Mouse (Mus musculus) stomach, embryonic 16.5 days (tissue): Measurements from ENCODE around the gene Vstm5. TPM values are rescaled to one million over a fixed set of nuclear protein-coding genes. Genes with fewer than 3 reads are reported as not detected.

Experiments
- ATAC-seq: fragments of 200-750 bp; cut with Nextera tagmentation; 2 replicates; pipeline ENCODE4 v1.8.0; 2017; ENCODE audit warnings: moderate number of reproducible peaks, moderate TSS enrichment; ENCODE audit not compliant: insufficient read depth, low FRiP score
- H3K27ac ChIP-seq: fragments of 300-500 bp; sonication (generic); 2 replicates; pipeline ENCODE4 v1.5.1; 2014; ENCODE audit warnings: low read length
- H3K27me3 ChIP-seq: fragments of 300-500 bp; sonication (generic); 2 replicates; pipeline ENCODE4 v1.6.1; 2014; ENCODE audit warnings: low read length, control low read depth, mixed read lengths; ENCODE audit not compliant: control insufficient read depth, insufficient read depth
- H3K36me3 ChIP-seq: fragments of 300-500 bp; sonication (generic); 2 replicates; pipeline ENCODE4 v1.6.1; 2014; ENCODE audit warnings: low read length; ENCODE audit not compliant: control insufficient read depth, insufficient read depth
- H3K4me1 ChIP-seq: fragments of 300-500 bp; sonication (generic); 2 replicates; pipeline ENCODE4 v1.6.1; 2014; ENCODE audit warnings: low read length, control low read depth, mixed read lengths; ENCODE audit not compliant: control insufficient read depth, insufficient read depth
- H3K4me2 ChIP-seq: fragments of 300-500 bp; sonication (generic); 2 replicates; pipeline ENCODE4 v1.6.1; 2014; ENCODE audit warnings: low read depth, low read length, mixed read lengths
- H3K4me3 ChIP-seq: fragments of 300-500 bp; sonication (generic); replicated peaks from 2 replicates; pipeline ENCODE4 v1.5.1; 2014; ENCODE audit warnings: mild to moderate bottlenecking, low read length
- H3K9ac ChIP-seq: fragments of 300-500 bp; sonication (generic); 2 replicates; pipeline ENCODE4 v1.6.1; 2014; ENCODE audit warnings: low read length
- H3K9me3 ChIP-seq: fragments of 300-500 bp; sonication (generic); replicated peaks from 2 replicates; pipeline ENCODE4 v1.6.1; 2016; ENCODE audit warnings: low read length, control low read depth; ENCODE audit not compliant: control insufficient read depth
- WGBS: fragments of 180-500 bp; shearing (Covaris S2); extraction: QIAGEN DNeasy Blood & Tissue Kit; methylation state at CpG from one replicate; pipeline ENCODE4 v1.1.7; 2014; 5-methylcytosine and 5-hydroxymethylcytosine counted together
- polyA plus RNA-seq: library from polyadenylated mRNA; unstranded; fragments of >200 nt; fragmentation: Nextera tagmentation; extraction: Ambion mirVana; gene quantifications from 2 replicates; pipeline ENCODE4 v1.2.1, GENCODE M21; 2015

Gene Vstm5
- polyA plus RNA-seq, 1 experiment from 2014 or later = 7.4 TPM

GRCm38 (mm10) chr9:15235986-15236385 lies 2.9 kb upstream of the Vstm5 start:
- no peak for ATAC-seq
- no peaks in the 10 kb centered on the region for H3K36me3 ChIP-seq
- no peak overlapping the region for H3K4me2 ChIP-seq
- H3K4me1 ChIP-seq = no peaks in the 10 kb centered on the region
- H3K9me3 ChIP-seq = no peaks in the 10 kb centered on the region
- 0 out of 2 replicates have a peak, but pooled peaks cover 4% of the 10 kb centered on the region for H3K27me3 ChIP-seq
- H3K9ac ChIP-seq = no peak overlapping the region
- 88% methylated on average over 3 of the region's 3 CpGs for WGBS
- no peak overlapping the region for H3K4me3 ChIP-seq
- no peak overlapping the region for H3K27ac ChIP-seq

DNA sequence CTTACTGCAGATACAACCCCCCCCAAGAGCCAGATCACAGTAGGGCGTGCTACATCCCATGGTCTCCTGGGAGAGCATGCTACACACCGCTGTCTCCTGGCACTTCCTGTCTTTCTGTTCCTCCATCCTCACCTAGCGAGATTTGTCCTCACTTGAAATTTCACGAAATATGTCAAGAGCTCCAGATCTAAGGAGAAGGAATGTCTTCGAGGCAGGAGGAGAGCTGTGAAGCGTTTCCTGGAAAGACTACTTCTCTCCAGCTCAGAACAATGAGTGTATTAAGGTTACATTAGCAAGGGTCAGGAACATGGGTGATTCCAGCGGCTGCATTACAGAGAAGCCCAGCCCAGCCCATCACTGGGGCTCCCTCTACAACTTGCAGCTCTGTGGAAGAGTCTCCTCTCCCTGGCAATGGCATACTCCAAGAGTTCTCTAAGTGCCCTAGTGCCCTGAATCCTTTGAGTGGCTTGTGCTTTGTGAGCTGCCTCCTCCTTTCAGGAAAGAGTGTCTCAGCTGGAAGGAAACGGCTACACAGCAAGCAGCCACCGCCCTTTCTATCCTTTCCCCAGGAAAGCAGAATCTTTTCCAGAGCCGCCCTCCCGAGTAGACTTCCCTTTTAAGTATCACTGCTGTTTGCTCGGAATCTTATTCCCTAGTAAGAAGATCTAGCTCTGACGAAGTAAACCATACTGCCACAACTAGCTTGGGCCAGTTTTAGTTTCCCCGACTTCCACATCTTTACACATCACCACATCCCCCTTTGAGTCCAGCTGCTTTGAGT lies 1.1 kb upstream of the Vstm5 start:
- Histone ChIP-seq H3K9me3 (no peaks in the 10 kb centered on the region), H3K4me1 (no peaks in the 10 kb centered on the region), H3K9ac (no peak overlapping the region), H3K4me3 (no peak overlapping the region), H3K27ac (peak overlapping the region; percentile 4; the same call in 1 of the 2 replicates), H3K36me3 (no peaks in the 10 kb centered on the region), H3K4me2 (no peak overlapping the region), H3K27me3 (0 out of 2 replicates have a peak, but pooled peaks cover 4% of the 10 kb centered on the region)
- no peak for ATAC-seq
- WGBS = 48% methylated on average over 14 of the region's 14 CpGs

DNA sequence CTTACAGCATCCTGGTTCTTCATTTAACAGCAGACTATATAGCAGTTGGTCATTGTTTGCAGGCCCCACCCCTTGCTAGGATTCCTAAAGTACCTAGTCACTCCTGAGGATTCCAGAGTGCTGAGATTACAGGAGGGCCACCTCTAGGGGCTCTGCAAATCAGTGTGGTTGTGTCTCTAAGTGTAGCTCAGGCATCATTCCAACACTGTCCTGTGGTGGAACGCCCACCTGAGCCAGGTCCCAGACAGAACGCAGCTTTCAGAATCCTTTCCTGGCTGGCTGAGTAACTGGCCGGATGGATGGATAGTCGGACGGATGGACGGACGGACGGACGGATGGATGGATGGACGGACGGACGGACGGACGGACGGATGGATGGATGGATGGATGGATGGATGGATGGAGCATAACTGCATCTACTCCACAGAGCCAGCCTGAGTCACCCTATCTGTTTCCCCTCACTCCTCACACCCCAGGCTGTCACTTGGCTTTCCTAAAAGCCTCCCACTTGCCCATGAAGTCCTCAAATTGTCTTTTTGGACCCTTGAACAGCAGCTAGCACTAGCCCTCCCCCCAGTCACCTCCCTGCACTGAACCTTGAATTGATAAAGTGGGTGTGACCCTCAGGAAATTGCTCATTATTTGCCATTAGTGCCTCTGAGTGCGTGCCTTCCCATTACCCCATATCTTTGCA lies 401 bp upstream of the Vstm5 start:
- Histone ChIP-seq H3K4me2 (peak overlapping the region; percentile 87), H3K4me3 (peak overlapping the region; percentile 56), H3K27me3 (0 out of 2 replicates have a peak, but pooled peaks cover 4% of the 10 kb centered on the region), H3K4me1 (no peaks in the 10 kb centered on the region), H3K9ac (peak overlapping the region; percentile 79), H3K36me3 (no peaks in the 10 kb centered on the region), H3K9me3 (no peaks in the 10 kb centered on the region), H3K27ac (peak overlapping the region; percentile 60; the same call in 1 of the 2 replicates)
- peak; percentile 43; the same call in 1 of the 2 replicates for ATAC-seq
- 56% methylated on average over 16 of the region's 16 CpGs for WGBS

GRCm38 (mm10) chr9:15240006-15240405 lies 1.2 kb downstream of the Vstm5 start:
- no peak for ATAC-seq
- Histone ChIP-seq H3K4me3 (peak overlapping the region; percentile 56; the same call in 1 of the 2 replicates), H3K9ac (no peak overlapping the region), H3K4me1 (no peaks in the 10 kb centered on the region), H3K36me3 (no peaks in the 10 kb centered on the region), H3K9me3 (no peaks in the 10 kb centered on the region), H3K27ac (no peak overlapping the region), H3K27me3 (0 out of 2 replicates have a peak, but pooled peaks cover 4% of the 10 kb centered on the region), H3K4me2 (peak overlapping the region; percentile 87)
- 91% methylated on average over 6 of the region's 6 CpGs for WGBS

- H3K27me3 ChIP-seq = 0 out of 2 replicates have a peak, but pooled peaks cover 4% of the 10 kb centered on the region
- H3K36me3 ChIP-seq = no peaks in the 10 kb centered on the region
- no peaks in the 10 kb centered on the region for H3K4me1 ChIP-seq
- WGBS = 63% methylated on average over 6 of the region's 6 CpGs
- H3K9ac ChIP-seq = no peak overlapping the region
- ATAC-seq = no peak
- H3K9me3 ChIP-seq = no peaks in the 10 kb centered on the region
- H3K27ac ChIP-seq = no peak overlapping the region
- no peak overlapping the region for H3K4me3 ChIP-seq
- no peak overlapping the region for H3K4me2 ChIP-seq
These were observed 2.2 kb downstream of the Vstm5 start for GRCm38 (mm10) chr9:15240863-15241595.

DNA sequence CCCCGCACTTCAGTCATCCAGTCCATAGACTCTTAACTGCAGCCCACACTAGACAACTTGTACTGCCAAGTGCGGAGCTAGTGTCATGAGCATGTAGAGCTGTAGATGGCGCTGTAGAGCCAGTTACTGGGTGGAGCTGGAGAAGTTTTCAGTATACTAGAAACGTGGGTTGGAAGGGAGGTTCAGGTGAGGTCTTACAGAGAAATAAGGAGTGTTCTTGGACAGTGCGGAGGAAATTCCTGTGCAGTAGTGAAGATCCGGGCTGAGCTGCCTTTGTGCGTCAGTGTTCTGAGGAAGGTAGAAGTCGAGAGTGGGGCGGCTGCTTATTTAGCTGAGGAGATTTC lies 2.7 kb downstream of the Vstm5 start:
- peak; percentile 21; the same call in 1 of the 2 replicates for ATAC-seq
- H3K27me3 ChIP-seq = 0 out of 2 replicates have a peak, but pooled peaks cover 4% of the 10 kb centered on the region
- no peak overlapping the region for H3K4me2 ChIP-seq
- no peak overlapping the region for H3K4me3 ChIP-seq
- no peaks in the 10 kb centered on the region for H3K9me3 ChIP-seq
- WGBS = 39% methylated on average over 9 of the region's 9 CpGs
- H3K9ac ChIP-seq = no peak overlapping the region
- no peaks in the 10 kb centered on the region for H3K4me1 ChIP-seq
- H3K36me3 ChIP-seq = no peaks in the 10 kb centered on the region
- peak overlapping the region; percentile 47; the same call in 1 of the 2 replicates for H3K27ac ChIP-seq

- 87% methylated on average over 1 of the region's 1 CpGs for WGBS
- H3K4me1 ChIP-seq = no peaks in the 10 kb centered on the region
- no peaks in the 10 kb centered on the region for H3K9me3 ChIP-seq
- H3K9ac ChIP-seq = no peak overlapping the region
- H3K27ac ChIP-seq = no peak overlapping the region; the same call in 1 of the 2 replicates
- no peak for ATAC-seq
- H3K4me2 ChIP-seq = no peak overlapping the region
- no peaks in the 10 kb centered on the region for H3K36me3 ChIP-seq
- H3K27me3 ChIP-seq = 0 out of 2 replicates have a peak, but pooled peaks cover 4% of the 10 kb centered on the region
- H3K4me3 ChIP-seq = no peak overlapping the region
These were observed 3.3 kb downstream of the Vstm5 start for GRCm38 (mm10) chr9:15242130-15242529.

DNA sequence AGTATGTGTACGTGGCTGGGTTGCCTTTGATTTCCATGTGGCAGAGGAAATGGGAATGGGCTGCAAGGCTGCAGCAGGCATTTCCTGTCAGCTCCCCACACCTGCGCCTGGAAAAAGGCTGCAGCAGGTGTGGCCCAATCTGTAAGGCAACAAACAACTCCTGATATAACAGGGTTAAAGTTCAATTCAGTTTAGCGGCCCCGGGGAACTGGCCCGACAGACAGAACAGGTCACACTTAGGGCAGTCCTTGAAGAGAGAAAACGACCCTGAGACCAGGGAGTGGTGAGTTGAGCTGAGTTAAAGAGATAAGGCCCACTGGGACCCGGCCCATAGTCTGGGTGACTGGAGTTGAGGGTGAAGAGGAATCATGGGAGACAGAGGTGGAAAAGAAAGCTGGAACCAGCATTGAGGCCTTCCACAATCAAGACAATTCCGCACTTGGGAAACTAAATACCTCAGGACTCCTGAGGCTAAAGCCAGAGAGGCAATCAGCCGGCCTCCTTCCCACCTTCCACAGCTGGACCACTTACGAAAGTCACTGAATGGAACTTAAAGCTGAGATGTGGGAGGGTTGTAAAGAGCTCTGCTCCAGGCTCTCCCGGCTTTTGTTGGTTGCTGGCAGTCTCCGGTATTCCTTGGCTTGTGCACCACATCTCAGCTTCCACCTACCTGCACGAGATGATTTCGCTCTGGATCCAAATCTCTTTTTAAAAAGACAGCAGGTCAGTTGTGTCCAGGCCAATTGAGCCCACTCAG lies 6.7 kb downstream of the Vstm5 start:
- no peaks in the 10 kb centered on the region for H3K27me3 ChIP-seq
- no peak overlapping the region for H3K9ac ChIP-seq
- WGBS = 57% methylated on average over 14 of the region's 14 CpGs
- ATAC-seq = peak; percentile 75; the same call in 1 of the 2 replicates
- H3K4me1 ChIP-seq = no peaks in the 10 kb centered on the region
- peak overlapping the region; percentile 40 for H3K27ac ChIP-seq
- no peaks in the 10 kb centered on the region for H3K36me3 ChIP-seq
- H3K4me3 ChIP-seq = no peak overlapping the region
- no peak overlapping the region for H3K4me2 ChIP-seq
- no peaks in the 10 kb centered on the region for H3K9me3 ChIP-seq
